Mouse (Mus musculus): ENCODE results near the gene Sp4. TPM values are rescaled to one million over a fixed set of nuclear protein-coding genes. Genes with fewer than 3 reads are reported as not detected.

The Sp4 gene
- polyA plus RNA-seq, 1 experiment from 2014 or later = 9.8 TPM

- WGBS = 46% methylated on average over 4 of the region's 4 CpGs
- Histone ChIP-seq H3K4me2 (no peak overlapping the region), H3K9me3 (ENCODE audit: control insufficient read depth, low read length) (no peaks in the 10 kb centered on the region), H3K4me3 (ENCODE audit: low read depth, low read length) (no peak overlapping the region), H3K27ac (ENCODE audit: low read depth, low read length) (no peak overlapping the region), H3K4me1 (replicated peaks; ENCODE audit: control insufficient read depth, insufficient read depth, low read length) (no peaks in the 10 kb centered on the region; the same call in 1 of the 2 replicates), H3K36me3 (ENCODE audit: control insufficient read depth, insufficient read depth, low read length) (no peaks in the 10 kb centered on the region), H3K9ac (ENCODE audit: low read depth, low read length) (no peak overlapping the region), H3K27me3 (replicated peaks; ENCODE audit: control insufficient read depth, insufficient read depth, low read length) (no peaks in the 10 kb centered on the region)
- no peak for DNase-seq (ENCODE audit: low spot score)
- peak; percentile 57 for ATAC-seq (replicated peaks; ENCODE audit: low FRiP score)
Observed at GRCm38 (mm10) chr12:118186120-118186880, 114.9 kb downstream of the Sp4 start.

Other genes starting within 250 kb of the Sp4 start
- 0.10 and 0.22 TPM in 2 replicates for gene Dnah11, start 102.4 kb downstream of the Sp4 start, polyA plus RNA-seq (2014; fragmentation: Nextera tagmentation; extraction: Ambion mirVana)

Data from liver, embryonic 11.5 days (tissue).